Mouse (Mus musculus): ENCODE data around the gene Fam174b. TPM values are rescaled to one million over a fixed set of nuclear protein-coding genes. Genes with fewer than 3 reads are reported as not detected.

The Fam174b gene
- total and polyA plus RNA-seq, 3 experiments, result 1.4 to 1.7 TPM; not detected in 1

GRCm38 (mm10) chr7:73765186-73765903 is 25.2 kb downstream of the Fam174b start (continued):
- no peak for TF ChIP-seq POLR2AphosphoS5 (IDR thresholded peaks at IDR 0.05; ENCODE audit: borderline replicate concordance, low read depth, low read length)
- TF ChIP-seq SMC3 (IDR thresholded peaks at IDR 0.05; ENCODE audit: low read depth, low read length), result no peak
- TF ChIP-seq NELFE (IDR thresholded peaks at IDR 0.05; ENCODE audit: low read depth, low read length), result no peak; the same call in 1 of the 2 replicates
- no peak for TF ChIP-seq CTCF (IDR thresholded peaks at IDR 0.05 in 2 of 3, conservative IDR thresholded peaks at IDR 0.05 in 1 of 3; ENCODE audit: control insufficient read depth in 1 of 3, insufficient read depth in 1 of 3, low read depth in 2 of 3, low read length in 3 of 3, poor library complexity in 1 of 3, severe bottlenecking in 1 of 3)
- TF ChIP-seq HCFC1 (IDR thresholded peaks at IDR 0.05; ENCODE audit: low read depth, low read length), result peak; percentile 64; the same call in 1 of the 2 replicates
- TF ChIP-seq NRF1 (IDR thresholded peaks at IDR 0.05; ENCODE audit: insufficient read depth, low read depth, low read length, poor library complexity, severe bottlenecking), result no peak
- no peak for TF ChIP-seq E2F4 (IDR thresholded peaks at IDR 0.05; ENCODE audit: borderline replicate concordance, low read depth, low read length)

GRCm38 (mm10) chr7:73769224-73769623 is 29.1 kb downstream of the Fam174b start:
- Histone ChIP-seq H3K4me1 (ENCODE audit: control insufficient read depth in 1 of 2, insufficient read depth in 2 of 2, low read length in 2 of 2) (peaks cover 8 to 14% of the 10 kb centered on the region in 2 experiments), H3K79me2 (ENCODE audit: control insufficient read depth, insufficient read depth, low read length, poor library complexity) (no peaks in the 10 kb centered on the region), H3K27ac (ENCODE audit: control insufficient read depth, low read depth, low read length) (no peak overlapping the region), H3K4me3 (ENCODE audit: control insufficient read depth in 1 of 2, insufficient read depth in 1 of 2, low read depth in 2 of 2, low read length in 2 of 2) (no peak overlapping the region), H3K36me3 (ENCODE audit: control insufficient read depth in 1 of 2, insufficient read depth in 2 of 2, low read length in 2 of 2) (peaks cover 0 to 17% of the 10 kb centered on the region in 2 experiments; a peak in 2 of 4 replicates), H3K27me3 (ENCODE audit: control insufficient read depth in 1 of 2, insufficient read depth in 2 of 2, low read length in 2 of 2) (no peaks in the 10 kb centered on the region), H3K9me3 (replicated peaks; ENCODE audit: insufficient read depth, low read length) (no peaks in the 10 kb centered on the region), H3K9ac (ENCODE audit: control insufficient read depth, low read depth, low read length, poor library complexity, severe bottlenecking) (no peak overlapping the region)
- TF ChIP-seq E2F4 (IDR thresholded peaks at IDR 0.05; ENCODE audit: borderline replicate concordance, low read depth, low read length) (no peak), MEF2A (IDR thresholded peaks at IDR 0.05; ENCODE audit: extremely low read depth, insufficient replicate concordance, low read depth, low read length, poor library complexity, severe bottlenecking) (no peak), KAT2A (conservative IDR thresholded peaks at IDR 0.05; ENCODE audit: low read depth, low read length) (no peak), ZNF384 (IDR thresholded peaks at IDR 0.05; ENCODE audit: low read depth, low read length) (no peak), RAD21 (IDR thresholded peaks at IDR 0.05; ENCODE audit: low read depth, low read length) (no peak), USF1 (IDR thresholded peaks at IDR 0.05; ENCODE audit: low read depth, low read length) (no peak), MXI1 (IDR thresholded peaks at IDR 0.05; ENCODE audit: low read depth, low read length) (no peak), MYC (IDR thresholded peaks at IDR 0.05; ENCODE audit: low read depth, low read length) (no peak), CTCF (IDR thresholded peaks at IDR 0.05 in 2 of 3, conservative IDR thresholded peaks at IDR 0.05 in 1 of 3; ENCODE audit: control insufficient read depth in 1 of 3, insufficient read depth in 1 of 3, low read depth in 2 of 3, low read length in 3 of 3, poor library complexity in 1 of 3, severe bottlenecking in 1 of 3) (no peak), MYB (IDR thresholded peaks at IDR 0.05; ENCODE audit: low read depth, low read length) (no peak), NRF1 (IDR thresholded peaks at IDR 0.05; ENCODE audit: insufficient read depth, low read depth, low read length, poor library complexity, severe bottlenecking) (no peak), SIN3A (IDR thresholded peaks at IDR 0.05; ENCODE audit: low read length) (no peak), GABPA (IDR thresholded peaks at IDR 0.05; ENCODE audit: low read depth, low read length) (no peak), JUND (IDR thresholded peaks at IDR 0.05; ENCODE audit: low read depth, low read length) (no peak), TBP (IDR thresholded peaks at IDR 0.05; ENCODE audit: low read depth, low read length) (no peak), ZKSCAN1 (IDR thresholded peaks at IDR 0.05; ENCODE audit: low read depth, low read length) (no peak), GATA1 (IDR thresholded peaks at IDR 0.05; ENCODE audit: low read depth, low read length) (no peak), POLR2AphosphoS5 (IDR thresholded peaks at IDR 0.05; ENCODE audit: borderline replicate concordance, low read depth, low read length) (no peak)
- no peak for DNase-seq (ENCODE audit: low read depth, low spot score)
